Mouse (Mus musculus): Measurements from ENCODE around the gene Arhgap25. TPM values are rescaled to one million over a fixed set of nuclear protein-coding genes. Genes with fewer than 3 reads are reported as not detected.

The Arhgap25 gene
- polyA plus RNA-seq, 1 experiment from 2014 or later, result 2.2 TPM

- H3K9ac ChIP-seq (ENCODE audit: low read depth, low read length), result no peak overlapping the region
- no peaks in the 10 kb centered on the region for H3K36me3 ChIP-seq (ENCODE audit: control insufficient read depth, insufficient read depth, low read length)
- H3K27me3 ChIP-seq (replicated peaks; ENCODE audit: control insufficient read depth, insufficient read depth, low read length), result no peaks in the 10 kb centered on the region
- no peak overlapping the region for H3K4me3 ChIP-seq (ENCODE audit: low read length)
- 77% methylated on average over 15 of the region's 15 CpGs for WGBS
- no peaks in the 10 kb centered on the region for H3K4me1 ChIP-seq (ENCODE audit: control insufficient read depth, insufficient read depth, low read depth, low read length)
- no peaks in the 10 kb centered on the region for H3K9me3 ChIP-seq (ENCODE audit: control insufficient read depth, low read length)
- H3K4me2 ChIP-seq (ENCODE audit: low read length), result no peak overlapping the region
- no peak overlapping the region for H3K27ac ChIP-seq (ENCODE audit: low read depth, low read length)
- no peak for ATAC-seq
These were observed 5.6 kb upstream of the Arhgap25 start for GRCm38 (mm10) chr6:87538376-87539270.

GRCm38 (mm10) chr6:87537678-87538077, 4.6 kb upstream of the Arhgap25 start:
- WGBS, result 78% methylated on average over 5 of the region's 5 CpGs
- H3K9ac ChIP-seq (ENCODE audit: low read depth, low read length), result no peak overlapping the region
- H3K9me3 ChIP-seq (ENCODE audit: control insufficient read depth, low read length), result no peaks in the 10 kb centered on the region
- H3K4me2 ChIP-seq (ENCODE audit: low read length), result no peak overlapping the region
- no peaks in the 10 kb centered on the region for H3K4me1 ChIP-seq (ENCODE audit: control insufficient read depth, insufficient read depth, low read depth, low read length)
- no peaks in the 10 kb centered on the region for H3K36me3 ChIP-seq (ENCODE audit: control insufficient read depth, insufficient read depth, low read length)
- H3K27ac ChIP-seq (ENCODE audit: low read depth, low read length), result no peak overlapping the region
- no peaks in the 10 kb centered on the region for H3K27me3 ChIP-seq (replicated peaks; ENCODE audit: control insufficient read depth, insufficient read depth, low read length)
- no peak overlapping the region for H3K4me3 ChIP-seq (ENCODE audit: low read length)
- no peak for ATAC-seq

GRCm38 (mm10) chr6:87536270-87536669, 3.2 kb upstream of the Arhgap25 start:
- Histone ChIP-seq H3K4me3 (ENCODE audit: low read length) (no peak overlapping the region), H3K27ac (ENCODE audit: low read depth, low read length) (no peak overlapping the region), H3K36me3 (ENCODE audit: control insufficient read depth, insufficient read depth, low read length) (no peaks in the 10 kb centered on the region), H3K9me3 (ENCODE audit: control insufficient read depth, low read length) (no peaks in the 10 kb centered on the region), H3K4me2 (ENCODE audit: low read length) (no peak overlapping the region), H3K27me3 (replicated peaks; ENCODE audit: control insufficient read depth, insufficient read depth, low read length) (no peaks in the 10 kb centered on the region), H3K9ac (ENCODE audit: low read depth, low read length) (no peak overlapping the region), H3K4me1 (ENCODE audit: control insufficient read depth, insufficient read depth, low read depth, low read length) (no peaks in the 10 kb centered on the region)
- no peak for ATAC-seq
- 71% methylated on average over 7 of the region's 8 CpGs for WGBS

- Histone ChIP-seq H3K27me3 (replicated peaks; ENCODE audit: control insufficient read depth, insufficient read depth, low read length) (no peaks in the 10 kb centered on the region), H3K9ac (ENCODE audit: low read depth, low read length) (no peak overlapping the region), H3K27ac (ENCODE audit: low read depth, low read length) (no peak overlapping the region), H3K4me1 (ENCODE audit: control insufficient read depth, insufficient read depth, low read depth, low read length) (no peaks in the 10 kb centered on the region), H3K9me3 (ENCODE audit: control insufficient read depth, low read length) (no peaks in the 10 kb centered on the region), H3K4me2 (ENCODE audit: low read length) (no peak overlapping the region), H3K4me3 (ENCODE audit: low read length) (no peak overlapping the region), H3K36me3 (ENCODE audit: control insufficient read depth, insufficient read depth, low read length) (no peaks in the 10 kb centered on the region)
- ATAC-seq, result no peak
- WGBS, result 75% methylated on average over 9 of the region's 9 CpGs
These were observed 2.6 kb upstream of the Arhgap25 start for GRCm38 (mm10) chr6:87535651-87536050.

GRCm38 (mm10) chr6:87534855-87535575, 2.0 kb upstream of the Arhgap25 start:
- H3K36me3 ChIP-seq (ENCODE audit: control insufficient read depth, insufficient read depth, low read length), result no peaks in the 10 kb centered on the region
- H3K27ac ChIP-seq (ENCODE audit: low read depth, low read length), result no peak overlapping the region
- no peak for ATAC-seq
- H3K4me3 ChIP-seq (ENCODE audit: low read length), result no peak overlapping the region
- no peaks in the 10 kb centered on the region for H3K4me1 ChIP-seq (ENCODE audit: control insufficient read depth, insufficient read depth, low read depth, low read length)
- H3K9ac ChIP-seq (ENCODE audit: low read depth, low read length), result no peak overlapping the region
- no peaks in the 10 kb centered on the region for H3K9me3 ChIP-seq (ENCODE audit: control insufficient read depth, low read length)
- no peaks in the 10 kb centered on the region for H3K27me3 ChIP-seq (replicated peaks; ENCODE audit: control insufficient read depth, insufficient read depth, low read length)
- H3K4me2 ChIP-seq (ENCODE audit: low read length), result no peak overlapping the region
- WGBS, result 89% methylated on average over 9 of the region's 9 CpGs

GRCm38 (mm10) chr6:87531456-87532015, 1.5 kb downstream of the Arhgap25 start:
- Histone ChIP-seq H3K36me3 (ENCODE audit: control insufficient read depth, insufficient read depth, low read length) (no peaks in the 10 kb centered on the region), H3K9me3 (ENCODE audit: control insufficient read depth, low read length) (no peaks in the 10 kb centered on the region), H3K4me1 (ENCODE audit: control insufficient read depth, insufficient read depth, low read depth, low read length) (no peaks in the 10 kb centered on the region), H3K9ac (ENCODE audit: low read depth, low read length) (no peak overlapping the region), H3K27me3 (replicated peaks; ENCODE audit: control insufficient read depth, insufficient read depth, low read length) (no peaks in the 10 kb centered on the region), H3K27ac (ENCODE audit: low read depth, low read length) (no peak overlapping the region), H3K4me2 (ENCODE audit: low read length) (no peak overlapping the region), H3K4me3 (ENCODE audit: low read length) (no peak overlapping the region)
- ATAC-seq, result no peak
- WGBS, result 88% methylated on average over 2 of the region's 2 CpGs

- no peak overlapping the region for H3K4me3 ChIP-seq (ENCODE audit: low read length)
- H3K27me3 ChIP-seq (replicated peaks; ENCODE audit: control insufficient read depth, insufficient read depth, low read length), result no peaks in the 10 kb centered on the region
- H3K4me2 ChIP-seq (ENCODE audit: low read length), result no peak overlapping the region
- H3K36me3 ChIP-seq (ENCODE audit: control insufficient read depth, insufficient read depth, low read length), result no peaks in the 10 kb centered on the region
- no peak overlapping the region for H3K27ac ChIP-seq (ENCODE audit: low read depth, low read length)
- no peaks in the 10 kb centered on the region for H3K9me3 ChIP-seq (ENCODE audit: control insufficient read depth, low read length)
- 89% methylated on average over 2 of the region's 2 CpGs for WGBS
- no peak overlapping the region for H3K9ac ChIP-seq (ENCODE audit: low read depth, low read length)
- no peaks in the 10 kb centered on the region for H3K4me1 ChIP-seq (ENCODE audit: control insufficient read depth, insufficient read depth, low read depth, low read length)
- no peak for ATAC-seq
These were observed 2.7 kb downstream of the Arhgap25 start for GRCm38 (mm10) chr6:87530386-87530785.

GRCm38 (mm10) chr6:87527846-87528557, 5.1 kb downstream of the Arhgap25 start:
- Histone ChIP-seq H3K36me3 (ENCODE audit: control insufficient read depth, insufficient read depth, low read length) (no peaks in the 10 kb centered on the region), H3K27ac (ENCODE audit: low read depth, low read length) (no peak overlapping the region), H3K9ac (ENCODE audit: low read depth, low read length) (no peak overlapping the region), H3K4me3 (ENCODE audit: low read length) (no peak overlapping the region), H3K4me2 (ENCODE audit: low read length) (no peak overlapping the region), H3K27me3 (replicated peaks; ENCODE audit: control insufficient read depth, insufficient read depth, low read length) (no peaks in the 10 kb centered on the region), H3K4me1 (ENCODE audit: control insufficient read depth, insufficient read depth, low read depth, low read length) (no peaks in the 10 kb centered on the region), H3K9me3 (ENCODE audit: control insufficient read depth, low read length) (no peaks in the 10 kb centered on the region)
- WGBS, result 92% methylated on average over 6 of the region's 6 CpGs
- no peak for ATAC-seq

GRCm38 (mm10) chr6:87527366-87527765, 5.7 kb downstream of the Arhgap25 start:
- no peaks in the 10 kb centered on the region for H3K27me3 ChIP-seq (replicated peaks; ENCODE audit: control insufficient read depth, insufficient read depth, low read length)
- no peaks in the 10 kb centered on the region for H3K4me1 ChIP-seq (ENCODE audit: control insufficient read depth, insufficient read depth, low read depth, low read length)
- H3K9ac ChIP-seq (ENCODE audit: low read depth, low read length), result no peak overlapping the region
- H3K4me2 ChIP-seq (ENCODE audit: low read length), result no peak overlapping the region
- H3K9me3 ChIP-seq (ENCODE audit: control insufficient read depth, low read length), result no peaks in the 10 kb centered on the region
- no peak overlapping the region for H3K27ac ChIP-seq (ENCODE audit: low read depth, low read length)
- ATAC-seq, result no peak
- H3K4me3 ChIP-seq (ENCODE audit: low read length), result no peak overlapping the region
- H3K36me3 ChIP-seq (ENCODE audit: control insufficient read depth, insufficient read depth, low read length), result no peaks in the 10 kb centered on the region
- WGBS, result 89% methylated on average over 4 of the region's 4 CpGs
